Mouse (Mus musculus) layer of hippocampus, postnatal 25 days (tissue): ENCODE results near the gene Nynrin. TPM values are rescaled to one million over a fixed set of nuclear protein-coding genes. Genes with fewer than 3 reads are reported as not detected.

Source experiments
- DNase-seq, 2 experiments: peaks; one replicate each; pipeline ENCODE4 v3.0.0; 2022; ENCODE audit warnings: mixed read lengths in 2 of 2, low spot score in 1 of 2; ENCODE audit errors: extremely low spot score in 1 of 2
- total RNA-seq, 2 experiments: library from RNA; stranded (reverse); gene quantifications; 2 replicates each; pipeline ENCODE4 v1.2.3; 2021

The Nynrin gene
- total RNA-seq, 2 experiments from 2014 or later, result 8.5 to 10.7 TPM

- DNase-seq, result no peak
Observed at GRCm38 (mm10) chr14:55913406-55913805, 59.6 kb downstream of the Nynrin start.

- DNase-seq, result peak in 1 of 2 experiments; percentile 65
Observed at GRCm38 (mm10) chr14:55918240-55919082, 64.7 kb downstream of the Nynrin start.

- no peak for DNase-seq
Observed at GRCm38 (mm10) chr14:55922475-55923232, 68.8 kb downstream of the Nynrin start.

Other genes with a start within 250 kb of the Nynrin start
- gene Rec8, start 236.0 kb upstream of the Nynrin start, total RNA-seq, result 1 to 10 TPM; 1.2 to 2.7 TPM
- gene Ipo4, start 218.1 kb upstream of the Nynrin start, total RNA-seq, result 100 to 1,000 TPM; 118 to 121 TPM
- gene Gm49378, start 216.1 kb upstream of the Nynrin start, total RNA-seq, result 1 to 10 TPM; 2.1 to 6.3 TPM
- 10 to 100 TPM; 42.2 to 49.7 TPM for gene Tm9sf1, start 210.2 kb upstream of the Nynrin start, total RNA-seq
- under 1 TPM; 0.71 to 0.94 TPM for gene Tssk4, start 203.8 kb upstream of the Nynrin start, total RNA-seq
- 10 to 100 TPM; 49.2 to 50.4 TPM for gene Mdp1, start 193.5 kb upstream of the Nynrin start, total RNA-seq
- 10 to 100 TPM; 26.8 to 29.3 TPM for gene Gmpr2, start 182.1 kb upstream of the Nynrin start, total RNA-seq
- gene Nedd8, start 181.9 kb upstream of the Nynrin start, total RNA-seq, result 100 to 1,000 TPM; 303 to 311 TPM
- gene Tinf2, start 172.2 kb upstream of the Nynrin start, total RNA-seq, result 10 to 100 TPM; 14.0 to 14.9 TPM
- gene Tgm1, start 140.1 kb upstream of the Nynrin start, total RNA-seq, result under 1 TPM; 0.17 to 0.23 TPM
- gene Rabggta, start 131.7 kb upstream of the Nynrin start, total RNA-seq, result 10 to 100 TPM; 40.1 to 45.0 TPM
- 10 to 100 TPM; 78.3 to 94.9 TPM for gene Dhrs1, start 108.3 kb upstream of the Nynrin start, total RNA-seq
- gene Nop9, start 108.3 kb upstream of the Nynrin start, total RNA-seq, result 10 to 100 TPM; 13.4 to 13.6 TPM
- 1 to 10 TPM; 1.4 to 2.1 TPM for gene Cideb, start 95.6 kb upstream of the Nynrin start, total RNA-seq
- under 1 TPM; 0.10 to 0.19 TPM for gene Ltb4r2, start 92.6 kb upstream of the Nynrin start, total RNA-seq
- gene Ltb4r1, start 88.0 kb upstream of the Nynrin start, total RNA-seq, result under 1 TPM in 1 of 2 experiments, not detected in 1; 0.32 TPM
- gene Adcy4, start 69.9 kb upstream of the Nynrin start, total RNA-seq, result 1 to 10 TPM; 3.9 to 5.9 TPM
- gene Ripk3, start 65.1 kb upstream of the Nynrin start, total RNA-seq, result 1 to 10 TPM in 1 of 2 experiments, under 1 TPM in 1; 0.61 to 1.2 TPM
- 1 to 10 TPM; 1.6 to 3.9 TPM for gene Nfatc4, start 30.9 kb upstream of the Nynrin start, total RNA-seq
- 1 to 10 TPM in 1 of 2 experiments, under 1 TPM in 1; 0.42 to 1.4 TPM for gene Cbln3, start 30.4 kb downstream of the Nynrin start, total RNA-seq
- gene Khnyn, start 30.9 kb downstream of the Nynrin start, total RNA-seq, result 10 to 100 TPM; 10.5 to 12.1 TPM
- gene Sdr39u1, start 46.3 kb downstream of the Nynrin start, total RNA-seq, result 10 to 100 TPM; 74.9 to 79.0 TPM
- gene Cma1, start 90.7 kb downstream of the Nynrin start, total RNA-seq, result under 1 TPM in 1 of 2 experiments, not detected in 1; 0.59 TPM
- not detected for gene Cma2, start 97.0 kb downstream of the Nynrin start, total RNA-seq
- not detected for gene Mcpt1, start 164.0 kb downstream of the Nynrin start, total RNA-seq
- not detected for gene Mcpt9, start 176.5 kb downstream of the Nynrin start, total RNA-seq
- not detected for gene Mcpt2, start 188.0 kb downstream of the Nynrin start, total RNA-seq
- gene Mcpt4, start 208.3 kb downstream of the Nynrin start, total RNA-seq, result 1 to 10 TPM in 1 of 2 experiments, not detected in 1; 1.1 TPM
- not detected for gene Mcpt8, start 231.3 kb downstream of the Nynrin start, total RNA-seq
- gene Ctsg, start 248.6 kb downstream of the Nynrin start, total RNA-seq, result not detected